Mouse (Mus musculus): ENCODE results near the gene Tfpi. TPM values are rescaled to one million over a fixed set of nuclear protein-coding genes. Genes with fewer than 3 reads are reported as not detected.
A peak's percentile ranks its signal among the peaks of the same experiment; 100 is the strongest.

Tfpi gene
- polyA plus RNA-seq, 1 experiment, result 2.4 TPM

DNA sequence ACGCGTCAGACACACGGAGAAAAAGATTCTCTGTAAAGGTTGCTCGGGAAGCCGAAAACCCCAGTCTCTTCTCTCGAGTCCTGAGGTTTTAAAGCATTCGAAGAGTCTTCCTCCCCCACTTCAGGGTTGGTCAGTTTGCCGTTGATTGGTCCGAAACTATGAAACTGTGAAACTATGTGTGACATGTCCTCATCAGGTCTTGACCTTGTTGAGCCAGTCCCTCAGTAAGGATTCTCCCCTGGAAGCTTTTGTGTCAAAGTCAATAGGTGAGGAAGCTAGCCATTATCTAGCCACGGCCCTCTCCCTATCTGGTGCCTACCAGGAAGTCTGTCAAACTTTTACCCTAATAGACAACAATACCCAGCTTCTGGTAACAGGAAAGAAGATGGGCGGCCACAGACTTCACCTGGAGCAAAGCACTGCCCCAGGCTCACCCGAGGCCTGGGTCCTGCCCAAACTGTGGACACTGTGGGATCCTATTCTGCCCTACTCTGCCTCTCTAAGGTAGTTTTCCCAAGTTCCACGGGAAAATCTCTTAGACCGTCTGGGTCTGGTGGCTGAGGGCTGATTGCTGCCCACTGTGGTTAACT is 2.5 kb downstream of the Tfpi start:
- 74% methylated on average over 14 of the region's 14 CpGs for WGBS
- no peaks in the 10 kb centered on the region for H3K27me3 ChIP-seq (ENCODE audit: control insufficient read depth, insufficient read depth, low read length)
- H3K4me1 ChIP-seq (ENCODE audit: control insufficient read depth, insufficient read depth, low read length), result no peaks in the 10 kb centered on the region
- TF ChIP-seq POLR2A (IDR thresholded peaks at IDR 0.05; ENCODE audit: borderline replicate concordance, insufficient read depth, low read length), result no peak
- TF ChIP-seq CTCF (IDR thresholded peaks at IDR 0.05; ENCODE audit: borderline replicate concordance, insufficient read depth, low read depth, low read length), result no peak
- no peak for DNase-seq
- H3K4me3 ChIP-seq (replicated peaks; ENCODE audit: insufficient read depth, low read depth, low read length), result no peak overlapping the region
- H3K27ac ChIP-seq (ENCODE audit: insufficient read depth, low read length), result no peak overlapping the region

DNA sequence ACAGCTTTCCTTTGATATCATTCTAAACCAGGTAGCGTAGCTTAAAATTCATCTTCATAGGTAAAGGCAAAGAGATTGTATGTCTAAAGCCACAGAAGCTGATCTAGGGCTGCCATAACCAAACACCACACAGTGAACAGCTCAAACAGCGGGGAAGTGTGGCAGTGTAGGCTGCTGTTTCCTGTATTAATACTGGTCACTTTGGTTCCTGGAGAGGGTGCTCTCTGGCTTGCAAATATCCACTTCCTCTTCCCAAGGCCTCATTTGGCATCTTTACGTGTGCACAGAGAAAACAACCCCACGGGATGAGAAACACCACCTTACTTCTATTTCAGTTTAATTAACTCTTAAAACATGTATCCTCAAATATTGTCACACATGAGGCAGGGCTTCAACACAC is 9.2 kb downstream of the Tfpi start:
- TF ChIP-seq POLR2A (IDR thresholded peaks at IDR 0.05; ENCODE audit: borderline replicate concordance, insufficient read depth, low read length), result no peak
- TF ChIP-seq CTCF (IDR thresholded peaks at IDR 0.05; ENCODE audit: borderline replicate concordance, insufficient read depth, low read depth, low read length), result no peak
- no peaks in the 10 kb centered on the region for H3K27me3 ChIP-seq (ENCODE audit: control insufficient read depth, insufficient read depth, low read length)
- H3K27ac ChIP-seq (ENCODE audit: insufficient read depth, low read length), result no peak overlapping the region
- no peak overlapping the region for H3K4me3 ChIP-seq (replicated peaks; ENCODE audit: insufficient read depth, low read depth, low read length)
- WGBS, result 88% methylated on average over 4 of the region's 4 CpGs
- no peak for DNase-seq
- H3K4me1 ChIP-seq (ENCODE audit: control insufficient read depth, insufficient read depth, low read length), result no peaks in the 10 kb centered on the region

DNA sequence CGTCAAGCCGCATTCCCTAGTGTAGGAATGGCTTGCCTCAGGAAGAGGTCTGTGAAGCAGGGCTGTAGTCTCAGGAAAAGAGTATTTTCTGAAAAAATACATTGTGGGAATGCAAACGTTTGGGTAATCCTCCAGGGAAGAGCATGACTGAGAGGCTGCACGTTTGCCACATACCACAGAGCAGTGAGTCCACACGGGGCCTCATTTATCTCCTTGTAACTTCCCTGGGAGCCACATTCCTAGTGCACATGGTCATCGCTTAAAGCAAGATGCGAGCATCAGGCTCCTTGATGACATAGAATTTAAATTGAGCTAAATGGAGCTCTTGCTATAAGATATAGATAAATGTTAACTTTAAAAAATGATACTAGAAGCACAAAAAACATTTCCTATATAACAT is 11.6 kb downstream of the Tfpi start:
- WGBS, result 51% methylated on average over 7 of the region's 7 CpGs
- H3K4me3 ChIP-seq (replicated peaks; ENCODE audit: insufficient read depth, low read depth, low read length), result no peak overlapping the region
- TF ChIP-seq CTCF (IDR thresholded peaks at IDR 0.05; ENCODE audit: borderline replicate concordance, insufficient read depth, low read depth, low read length) (no peak), POLR2A (IDR thresholded peaks at IDR 0.05; ENCODE audit: borderline replicate concordance, insufficient read depth, low read length) (no peak)
- no peak overlapping the region for H3K27ac ChIP-seq (ENCODE audit: insufficient read depth, low read length)
- no peak for DNase-seq
- H3K4me1 ChIP-seq (ENCODE audit: control insufficient read depth, insufficient read depth, low read length), result no peaks in the 10 kb centered on the region
- no peaks in the 10 kb centered on the region for H3K27me3 ChIP-seq (ENCODE audit: control insufficient read depth, insufficient read depth, low read length)

DNA sequence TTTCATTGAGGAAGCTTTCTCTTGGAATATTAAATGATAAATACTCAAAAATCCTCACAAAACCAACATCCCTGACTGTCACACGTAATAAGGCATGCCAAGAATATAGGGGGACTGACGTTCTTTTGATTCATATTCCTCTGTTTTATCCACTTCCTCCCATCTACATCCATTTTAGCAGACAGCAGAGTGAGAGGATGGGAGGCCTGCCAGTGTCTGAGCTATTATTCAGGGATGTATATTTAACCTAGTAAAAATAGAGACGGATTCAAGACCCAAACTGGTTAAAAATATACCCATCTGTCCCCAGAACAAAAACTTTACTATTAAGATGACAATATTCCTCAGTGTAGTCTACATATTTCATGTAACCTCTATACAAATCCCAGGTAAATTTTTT is 14.2 kb downstream of the Tfpi start:
- H3K4me1 ChIP-seq (ENCODE audit: control insufficient read depth, insufficient read depth, low read length), result no peaks in the 10 kb centered on the region
- no peak for DNase-seq
- H3K27ac ChIP-seq (ENCODE audit: insufficient read depth, low read length), result no peak overlapping the region
- no peaks in the 10 kb centered on the region for H3K27me3 ChIP-seq (ENCODE audit: control insufficient read depth, insufficient read depth, low read length)
- H3K4me3 ChIP-seq (replicated peaks; ENCODE audit: insufficient read depth, low read depth, low read length), result no peak overlapping the region
- TF ChIP-seq CTCF (IDR thresholded peaks at IDR 0.05; ENCODE audit: borderline replicate concordance, insufficient read depth, low read depth, low read length) (no peak), POLR2A (IDR thresholded peaks at IDR 0.05; ENCODE audit: borderline replicate concordance, insufficient read depth, low read length) (no peak)
- WGBS, result 92% methylated on average over 3 of the region's 3 CpGs

DNA sequence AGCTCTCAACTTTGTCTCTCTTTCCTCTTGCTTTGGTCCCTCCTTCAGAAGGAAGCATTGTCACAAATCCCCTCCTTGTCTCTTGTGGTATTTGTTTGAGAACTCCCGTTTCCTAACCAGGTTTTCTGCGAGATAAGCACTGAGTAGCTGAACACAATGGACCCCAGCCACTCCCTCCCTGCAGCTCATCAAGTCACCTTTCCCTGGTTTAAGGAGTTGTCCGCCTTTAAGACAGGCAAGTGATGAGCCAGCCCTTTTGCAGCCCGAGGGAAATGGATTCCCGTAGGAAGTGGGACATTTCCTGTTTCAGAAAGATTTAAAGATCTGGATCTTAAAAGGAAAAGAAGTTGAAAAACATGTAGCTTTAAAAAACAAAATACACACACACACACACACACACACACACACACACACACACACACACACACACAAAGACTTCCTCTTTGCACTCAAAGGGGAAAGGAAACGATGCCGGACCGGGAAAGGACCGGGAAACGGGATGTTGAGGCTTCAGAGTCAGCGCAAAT is 16.9 kb downstream of the Tfpi start:
- WGBS, result 75% methylated on average over 11 of the region's 11 CpGs
- Histone ChIP-seq H3K27ac (ENCODE audit: insufficient read depth, low read length) (no peak overlapping the region), H3K4me1 (ENCODE audit: control insufficient read depth, insufficient read depth, low read length) (no peaks in the 10 kb centered on the region), H3K27me3 (ENCODE audit: control insufficient read depth, insufficient read depth, low read length) (no peaks in the 10 kb centered on the region), H3K4me3 (replicated peaks; ENCODE audit: insufficient read depth, low read depth, low read length) (no peak overlapping the region)
- no peak for TF ChIP-seq CTCF (IDR thresholded peaks at IDR 0.05; ENCODE audit: borderline replicate concordance, insufficient read depth, low read depth, low read length)
- TF ChIP-seq POLR2A (IDR thresholded peaks at IDR 0.05; ENCODE audit: borderline replicate concordance, insufficient read depth, low read length), result no peak
- DNase-seq, result no peak

DNA sequence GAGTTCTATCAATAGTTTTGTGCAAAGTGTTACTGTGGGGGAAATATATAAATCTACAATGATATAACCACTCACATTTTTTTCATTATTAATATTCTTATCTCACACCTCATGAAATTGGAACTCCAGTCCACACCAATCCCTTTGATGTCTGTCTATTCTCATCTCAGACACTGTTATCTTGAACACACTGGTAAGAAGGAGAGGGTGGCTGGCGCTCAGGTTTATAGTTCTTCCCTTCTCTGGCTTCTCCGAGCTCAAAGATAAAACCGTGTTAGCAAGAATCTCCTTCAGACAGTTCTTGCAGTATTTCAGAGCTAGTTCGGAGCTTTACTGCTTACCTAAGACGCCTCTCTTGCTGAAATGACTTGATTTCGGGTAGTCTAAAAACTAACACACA is 19.4 kb downstream of the Tfpi start:
- TF ChIP-seq POLR2A (IDR thresholded peaks at IDR 0.05; ENCODE audit: borderline replicate concordance, insufficient read depth, low read length) (no peak), CTCF (IDR thresholded peaks at IDR 0.05; ENCODE audit: borderline replicate concordance, insufficient read depth, low read depth, low read length) (no peak)
- 87% methylated on average over 6 of the region's 6 CpGs for WGBS
- DNase-seq, result no peak

DNA sequence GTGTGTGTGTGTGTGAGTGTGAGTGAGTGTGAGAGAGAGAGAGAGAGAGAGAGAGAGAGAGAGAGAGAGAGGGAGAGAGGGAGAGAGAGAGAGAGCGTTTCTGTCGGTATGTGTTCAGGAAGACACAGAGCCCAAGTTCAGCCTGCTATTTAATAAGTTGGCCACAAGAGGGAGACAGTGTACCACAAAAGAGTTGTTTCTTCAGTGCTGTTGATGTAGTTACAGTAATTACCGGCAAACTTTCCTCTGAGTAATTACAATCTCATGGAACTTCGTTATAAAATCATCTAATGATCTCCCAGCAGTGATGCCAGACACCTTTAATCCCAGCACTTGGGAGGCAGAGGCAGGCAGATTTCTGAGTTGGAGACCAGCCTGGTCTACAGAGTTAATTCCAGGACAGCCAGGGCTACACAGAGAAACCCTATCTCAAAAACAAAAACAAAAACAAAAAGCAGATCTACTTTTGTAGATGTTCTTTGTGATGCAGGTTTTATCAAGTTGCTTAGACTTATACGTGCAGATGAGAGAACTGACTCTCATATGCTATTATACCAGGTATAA is 21.3 kb downstream of the Tfpi start:
- H3K27me3 ChIP-seq (ENCODE audit: control insufficient read depth, insufficient read depth, low read length), result no peaks in the 10 kb centered on the region
- H3K27ac ChIP-seq (ENCODE audit: insufficient read depth, low read length), result no peak overlapping the region
- H3K4me3 ChIP-seq (replicated peaks; ENCODE audit: insufficient read depth, low read depth, low read length), result no peak overlapping the region
- TF ChIP-seq POLR2A (IDR thresholded peaks at IDR 0.05; ENCODE audit: borderline replicate concordance, insufficient read depth, low read length) (no peak), CTCF (IDR thresholded peaks at IDR 0.05; ENCODE audit: borderline replicate concordance, insufficient read depth, low read depth, low read length) (peak; percentile 51)
- H3K4me1 ChIP-seq (ENCODE audit: control insufficient read depth, insufficient read depth, low read length), result no peaks in the 10 kb centered on the region
- WGBS, result 11% methylated on average over 5 of the region's 5 CpGs
- peak; percentile 23 to 44 for DNase-seq

More for the DNA sequence above, 19.4 kb downstream of the Tfpi start:
- H3K27ac ChIP-seq (ENCODE audit: insufficient read depth, low read length), result no peak overlapping the region
- no peaks in the 10 kb centered on the region for H3K4me1 ChIP-seq (ENCODE audit: control insufficient read depth, insufficient read depth, low read length)
- H3K27me3 ChIP-seq (ENCODE audit: control insufficient read depth, insufficient read depth, low read length), result no peaks in the 10 kb centered on the region
- H3K4me3 ChIP-seq (replicated peaks; ENCODE audit: insufficient read depth, low read depth, low read length), result no peak overlapping the region
